Mouse (Mus musculus): ENCODE measurements around the gene Arid3c. TPM values are rescaled to one million over a fixed set of nuclear protein-coding genes. Genes with fewer than 3 reads are reported as not detected.

Gene Arid3c
- polyA plus RNA-seq, 1 experiment from 2014 or later = not detected

GRCm38 (mm10) chr4:41760911-41761310 is 30.0 kb upstream of the Arid3c start:
- ATAC-seq (ENCODE audit: insufficient read depth) = no peak
- no peaks in the 10 kb centered on the region for H3K9me3 ChIP-seq (replicated peaks)
- H3K27me3 ChIP-seq = no peaks in the 10 kb centered on the region
- H3K27ac ChIP-seq (replicated peaks) = peak overlapping the region; percentile 84
- H3K4me3 ChIP-seq (replicated peaks) = peak overlapping the region; percentile 44
- 62% methylated on average over 4 of the region's 4 CpGs for WGBS (ENCODE audit: insufficient replicate concordance)
- H3K4me1 ChIP-seq (replicated peaks) = peaks cover 56% of the 10 kb centered on the region
- H3K4me2 ChIP-seq = peak overlapping the region; percentile 63
- peaks cover 24% of the 10 kb centered on the region for H3K36me3 ChIP-seq (replicated peaks)
- peak overlapping the region; percentile 29 for H3K9ac ChIP-seq

- Histone ChIP-seq H3K4me1 (replicated peaks) (peaks cover 62% of the 10 kb centered on the region), H3K9ac (peak overlapping the region; percentile 29), H3K9me3 (replicated peaks) (no peaks in the 10 kb centered on the region), H3K4me3 (replicated peaks) (peak overlapping the region; percentile 44), H3K4me2 (peak overlapping the region; percentile 63), H3K27ac (replicated peaks) (peak overlapping the region; percentile 84), H3K36me3 (replicated peaks) (peaks cover 24% of the 10 kb centered on the region), H3K27me3 (no peaks in the 10 kb centered on the region)
- ATAC-seq (ENCODE audit: insufficient read depth) = peak; percentile 88
- WGBS (ENCODE audit: insufficient replicate concordance) = under 1% methylated on average over 15 of the region's 15 CpGs
Measured at GRCm38 (mm10) chr4:41760288-41760721, 29.4 kb upstream of the Arid3c start.

GRCm38 (mm10) chr4:41759656-41760287 is 28.8 kb upstream of the Arid3c start:
- Histone ChIP-seq H3K4me1 (replicated peaks) (peaks cover 67% of the 10 kb centered on the region), H3K9ac (peak overlapping the region; percentile 29), H3K36me3 (replicated peaks) (peaks cover 24% of the 10 kb centered on the region), H3K9me3 (replicated peaks) (no peaks in the 10 kb centered on the region), H3K27ac (replicated peaks) (peak overlapping the region; percentile 84), H3K4me3 (replicated peaks) (peak overlapping the region; percentile 44), H3K27me3 (no peaks in the 10 kb centered on the region), H3K4me2 (peak overlapping the region; percentile 63)
- peak; percentile 8 for ATAC-seq (ENCODE audit: insufficient read depth)
- 28% methylated on average over 6 of the region's 6 CpGs for WGBS (ENCODE audit: insufficient replicate concordance)

GRCm38 (mm10) chr4:41759206-41759605 is 28.3 kb upstream of the Arid3c start:
- 64% methylated on average over 9 of the region's 9 CpGs for WGBS (ENCODE audit: insufficient replicate concordance)
- no peak overlapping the region for H3K9ac ChIP-seq
- no peak overlapping the region for H3K4me2 ChIP-seq
- H3K4me1 ChIP-seq (replicated peaks) = peaks cover 72% of the 10 kb centered on the region
- H3K9me3 ChIP-seq (replicated peaks) = no peaks in the 10 kb centered on the region
- peak; percentile 6; the same call in 1 of the 2 replicates for ATAC-seq (ENCODE audit: insufficient read depth)
- H3K36me3 ChIP-seq (replicated peaks) = peaks cover 24% of the 10 kb centered on the region
- H3K4me3 ChIP-seq (replicated peaks) = no peak overlapping the region
- no peaks in the 10 kb centered on the region for H3K27me3 ChIP-seq
- H3K27ac ChIP-seq (replicated peaks) = peak overlapping the region; percentile 84

GRCm38 (mm10) chr4:41758701-41759100 is 27.8 kb upstream of the Arid3c start:
- Histone ChIP-seq H3K4me3 (replicated peaks) (no peak overlapping the region), H3K9ac (no peak overlapping the region), H3K27me3 (no peaks in the 10 kb centered on the region), H3K4me1 (replicated peaks) (peaks cover 72% of the 10 kb centered on the region), H3K9me3 (replicated peaks) (no peaks in the 10 kb centered on the region), H3K36me3 (replicated peaks) (peaks cover 24% of the 10 kb centered on the region), H3K4me2 (no peak overlapping the region), H3K27ac (replicated peaks) (peak overlapping the region; percentile 84)
- 77% methylated on average over 4 of the region's 4 CpGs for WGBS (ENCODE audit: insufficient replicate concordance)
- no peak for ATAC-seq (ENCODE audit: insufficient read depth)

GRCm38 (mm10) chr4:41758021-41758420 is 27.1 kb upstream of the Arid3c start:
- H3K4me2 ChIP-seq = no peak overlapping the region
- H3K27ac ChIP-seq (replicated peaks) = peak overlapping the region; percentile 84; the same call in 1 of the 2 replicates
- H3K4me1 ChIP-seq (replicated peaks) = peaks cover 72% of the 10 kb centered on the region
- H3K9me3 ChIP-seq (replicated peaks) = no peaks in the 10 kb centered on the region
- no peak for ATAC-seq (ENCODE audit: insufficient read depth)
- H3K27me3 ChIP-seq = no peaks in the 10 kb centered on the region
- no peak overlapping the region for H3K4me3 ChIP-seq (replicated peaks)
- no peak overlapping the region for H3K9ac ChIP-seq
- peaks cover 24% of the 10 kb centered on the region for H3K36me3 ChIP-seq (replicated peaks)
- 77% methylated on average over 11 of the region's 11 CpGs for WGBS (ENCODE audit: insufficient replicate concordance)

GRCm38 (mm10) chr4:41757321-41757720 is 26.4 kb upstream of the Arid3c start:
- no peak for ATAC-seq (ENCODE audit: insufficient read depth)
- no peak overlapping the region for H3K27ac ChIP-seq (replicated peaks)
- H3K4me3 ChIP-seq (replicated peaks) = no peak overlapping the region
- H3K9me3 ChIP-seq (replicated peaks) = no peaks in the 10 kb centered on the region
- no peak overlapping the region for H3K9ac ChIP-seq
- peaks cover 24% of the 10 kb centered on the region for H3K36me3 ChIP-seq (replicated peaks)
- no peak overlapping the region for H3K4me2 ChIP-seq
- WGBS (ENCODE audit: insufficient replicate concordance) = 85% methylated on average over 13 of the region's 13 CpGs
- no peaks in the 10 kb centered on the region for H3K27me3 ChIP-seq
- H3K4me1 ChIP-seq (replicated peaks) = peaks cover 66% of the 10 kb centered on the region

- Histone ChIP-seq H3K27ac (replicated peaks) (0 out of 2 replicates have a peak overlapping the region, but pooled peaks have one; percentile 90), H3K4me3 (replicated peaks) (peak overlapping the region; percentile 80), H3K36me3 (replicated peaks) (peaks cover 24% of the 10 kb centered on the region), H3K4me1 (replicated peaks) (peaks cover 57% of the 10 kb centered on the region), H3K4me2 (peak overlapping the region; percentile 94), H3K9me3 (replicated peaks) (no peaks in the 10 kb centered on the region), H3K27me3 (no peaks in the 10 kb centered on the region), H3K9ac (peak overlapping the region; percentile 75)
- WGBS (ENCODE audit: insufficient replicate concordance) = 69% methylated on average over 8 of the region's 8 CpGs
- ATAC-seq (ENCODE audit: insufficient read depth) = no peak
Measured at GRCm38 (mm10) chr4:41756440-41756839, 25.5 kb upstream of the Arid3c start.

GRCm38 (mm10) chr4:41755338-41756305 is 24.7 kb upstream of the Arid3c start, which contains the start of gene Sigmar1:
TSS of gene Sigmar1 (minus strand) at chr4:41756157.
- Histone ChIP-seq H3K27ac (replicated peaks) (peak within 1 kb of the TSS; percentile 90), H3K9ac (peak within 1 kb of the TSS; percentile 75), H3K4me2 (peak within 1 kb of the TSS; percentile 94), H3K9me3 (replicated peaks) (no peaks in the 10 kb centered on the region), H3K4me3 (replicated peaks) (peak within 1 kb of the TSS; percentile 80), H3K4me1 (replicated peaks) (peaks cover 49% of the 10 kb centered on the region), H3K27me3 (no peaks in the 10 kb centered on the region), H3K36me3 (replicated peaks) (peaks cover 24% of the 10 kb centered on the region)
- under 1% methylated on average over 57 of the region's 57 CpGs for WGBS (ENCODE audit: insufficient replicate concordance)
- peak; percentile 75 for ATAC-seq (ENCODE audit: insufficient read depth)

GRCm38 (mm10) chr4:41754797-41755337 is 23.9 kb upstream of the Arid3c start, which contains the start of gene Galt:
TSS of gene Galt (plus strand) at chr4:41755228.
- H3K4me2 ChIP-seq = peak within 1 kb of the TSS; percentile 94
- peak within 1 kb of the TSS; percentile 75 for H3K9ac ChIP-seq
- H3K9me3 ChIP-seq (replicated peaks) = no peaks in the 10 kb centered on the region
- WGBS (ENCODE audit: insufficient replicate concordance) = 16% methylated on average over 14 of the region's 14 CpGs
- H3K27ac ChIP-seq (replicated peaks) = peak within 1 kb of the TSS; percentile 90
- H3K27me3 ChIP-seq = no peaks in the 10 kb centered on the region
- peak within 1 kb of the TSS; percentile 80 for H3K4me3 ChIP-seq (replicated peaks)
- ATAC-seq (ENCODE audit: insufficient read depth) = peak; percentile 62
- peaks cover 41% of the 10 kb centered on the region for H3K4me1 ChIP-seq (replicated peaks)
- H3K36me3 ChIP-seq (replicated peaks) = peaks cover 24% of the 10 kb centered on the region

Data from liver, embryonic 15.5 days (tissue).